Mouse (Mus musculus): ENCODE results near the gene Gm42906. TPM values are rescaled to one million over a fixed set of nuclear protein-coding genes. Genes with fewer than 3 reads are reported as not detected.

Gm42906 gene
- polyA plus RNA-seq, 1 experiment from 2014 or later: not detected

- peak overlapping the region; percentile 12; the same call in 1 of the 2 replicates for H3K4me3 ChIP-seq (ENCODE audit: low read length)
- peaks cover 4% of the 10 kb centered on the region for H3K4me1 ChIP-seq (ENCODE audit: control insufficient read depth, insufficient read depth, low read length)
- no peak overlapping the region for H3K27ac ChIP-seq (ENCODE audit: low read length)
- H3K4me2 ChIP-seq (ENCODE audit: low read depth, low read length): peak overlapping the region; percentile 28; the same call in 1 of the 2 replicates
- H3K36me3 ChIP-seq (ENCODE audit: control insufficient read depth, insufficient read depth): no peaks in the 10 kb centered on the region
- H3K27me3 ChIP-seq (ENCODE audit: control insufficient read depth, insufficient read depth, low read length): no peaks in the 10 kb centered on the region
- 51% methylated on average over 6 of the region's 6 CpGs for WGBS
- H3K9me3 ChIP-seq (replicated peaks; ENCODE audit: control insufficient read depth, low read length): no peaks in the 10 kb centered on the region
- no peak overlapping the region for H3K9ac ChIP-seq (ENCODE audit: low read length)
- ATAC-seq (replicated peaks; ENCODE audit: extremely low read depth, insufficient read depth, low FRiP score): no peak
Measured at GRCm38 (mm10) chr5:151125985-151126607, 301.9 kb downstream of the Gm42906 start.

- H3K27me3 ChIP-seq (ENCODE audit: control insufficient read depth, insufficient read depth, low read length): no peaks in the 10 kb centered on the region
- H3K9ac ChIP-seq (ENCODE audit: low read length): no peak overlapping the region
- WGBS: 59% methylated on average over 2 of the region's 2 CpGs
- peak; percentile 45; the same call in 1 of the 2 replicates for ATAC-seq (replicated peaks; ENCODE audit: extremely low read depth, insufficient read depth, low FRiP score)
- H3K27ac ChIP-seq (ENCODE audit: low read length): no peak overlapping the region
- no peaks in the 10 kb centered on the region for H3K36me3 ChIP-seq (ENCODE audit: control insufficient read depth, insufficient read depth)
- H3K4me2 ChIP-seq (ENCODE audit: low read depth, low read length): no peak overlapping the region
- H3K4me1 ChIP-seq (ENCODE audit: control insufficient read depth, insufficient read depth, low read length): no peaks in the 10 kb centered on the region
- no peak overlapping the region for H3K4me3 ChIP-seq (ENCODE audit: low read length)
- H3K9me3 ChIP-seq (replicated peaks; ENCODE audit: control insufficient read depth, low read length): no peaks in the 10 kb centered on the region
Measured at GRCm38 (mm10) chr5:151117846-151118245, 310.1 kb downstream of the Gm42906 start.

GRCm38 (mm10) chr5:151116192-151116887 lies 311.6 kb downstream of the Gm42906 start:
- Histone ChIP-seq H3K4me2 (ENCODE audit: low read depth, low read length) (no peak overlapping the region), H3K9ac (ENCODE audit: low read length) (no peak overlapping the region), H3K27ac (ENCODE audit: low read length) (no peak overlapping the region), H3K27me3 (ENCODE audit: control insufficient read depth, insufficient read depth, low read length) (no peaks in the 10 kb centered on the region), H3K4me3 (ENCODE audit: low read length) (no peak overlapping the region), H3K4me1 (ENCODE audit: control insufficient read depth, insufficient read depth, low read length) (no peaks in the 10 kb centered on the region), H3K9me3 (replicated peaks; ENCODE audit: control insufficient read depth, low read length) (no peaks in the 10 kb centered on the region), H3K36me3 (ENCODE audit: control insufficient read depth, insufficient read depth) (no peaks in the 10 kb centered on the region)
- no peak for ATAC-seq (replicated peaks; ENCODE audit: extremely low read depth, insufficient read depth, low FRiP score)
- WGBS: 74% methylated on average over 5 of the region's 5 CpGs

GRCm38 (mm10) chr5:151112743-151113142 lies 315.2 kb downstream of the Gm42906 start:
- no peak overlapping the region for H3K27ac ChIP-seq (ENCODE audit: low read length)
- WGBS: 78% methylated on average over 9 of the region's 9 CpGs
- H3K9ac ChIP-seq (ENCODE audit: low read length): no peak overlapping the region
- no peaks in the 10 kb centered on the region for H3K4me1 ChIP-seq (ENCODE audit: control insufficient read depth, insufficient read depth, low read length)
- no peaks in the 10 kb centered on the region for H3K27me3 ChIP-seq (ENCODE audit: control insufficient read depth, insufficient read depth, low read length)
- H3K36me3 ChIP-seq (ENCODE audit: control insufficient read depth, insufficient read depth): no peaks in the 10 kb centered on the region
- no peaks in the 10 kb centered on the region for H3K9me3 ChIP-seq (replicated peaks; ENCODE audit: control insufficient read depth, low read length)
- no peak for ATAC-seq (replicated peaks; ENCODE audit: extremely low read depth, insufficient read depth, low FRiP score)
- no peak overlapping the region for H3K4me3 ChIP-seq (ENCODE audit: low read length)
- H3K4me2 ChIP-seq (ENCODE audit: low read depth, low read length): no peak overlapping the region

- Histone ChIP-seq H3K27me3 (ENCODE audit: control insufficient read depth, insufficient read depth, low read length) (no peaks in the 10 kb centered on the region), H3K27ac (ENCODE audit: low read length) (no peak overlapping the region), H3K36me3 (ENCODE audit: control insufficient read depth, insufficient read depth) (no peaks in the 10 kb centered on the region), H3K4me2 (ENCODE audit: low read depth, low read length) (no peak overlapping the region), H3K4me3 (ENCODE audit: low read length) (no peak overlapping the region), H3K4me1 (ENCODE audit: control insufficient read depth, insufficient read depth, low read length) (no peaks in the 10 kb centered on the region), H3K9me3 (replicated peaks; ENCODE audit: control insufficient read depth, low read length) (no peaks in the 10 kb centered on the region), H3K9ac (ENCODE audit: low read length) (no peak overlapping the region)
- ATAC-seq (replicated peaks; ENCODE audit: extremely low read depth, insufficient read depth, low FRiP score): no peak
- WGBS: 80% methylated on average over 7 of the region's 7 CpGs
Measured at GRCm38 (mm10) chr5:151111080-151111871, 316.7 kb downstream of the Gm42906 start.

- Histone ChIP-seq H3K27ac (ENCODE audit: low read length) (0 out of 2 replicates have a peak overlapping the region, but pooled peaks have one; percentile 3), H3K9me3 (replicated peaks; ENCODE audit: control insufficient read depth, low read length) (no peaks in the 10 kb centered on the region), H3K4me2 (ENCODE audit: low read depth, low read length) (no peak overlapping the region), H3K36me3 (ENCODE audit: control insufficient read depth, insufficient read depth) (no peaks in the 10 kb centered on the region), H3K4me1 (ENCODE audit: control insufficient read depth, insufficient read depth, low read length) (no peaks in the 10 kb centered on the region), H3K27me3 (ENCODE audit: control insufficient read depth, insufficient read depth, low read length) (no peaks in the 10 kb centered on the region), H3K9ac (ENCODE audit: low read length) (no peak overlapping the region), H3K4me3 (ENCODE audit: low read length) (no peak overlapping the region)
- ATAC-seq (replicated peaks; ENCODE audit: extremely low read depth, insufficient read depth, low FRiP score): no peak
- WGBS: 60% methylated on average over 6 of the region's 6 CpGs
Measured at GRCm38 (mm10) chr5:151110461-151110908, 317.5 kb downstream of the Gm42906 start.

GRCm38 (mm10) chr5:151109822-151110221 lies 318.1 kb downstream of the Gm42906 start:
- no peaks in the 10 kb centered on the region for H3K9me3 ChIP-seq (replicated peaks; ENCODE audit: control insufficient read depth, low read length)
- no peaks in the 10 kb centered on the region for H3K36me3 ChIP-seq (ENCODE audit: control insufficient read depth, insufficient read depth)
- 64% methylated on average over 2 of the region's 2 CpGs for WGBS
- ATAC-seq (replicated peaks; ENCODE audit: extremely low read depth, insufficient read depth, low FRiP score): no peak
- no peak overlapping the region for H3K4me3 ChIP-seq (ENCODE audit: low read length)
- no peak overlapping the region for H3K4me2 ChIP-seq (ENCODE audit: low read depth, low read length)
- H3K27ac ChIP-seq (ENCODE audit: low read length): no peak overlapping the region
- H3K9ac ChIP-seq (ENCODE audit: low read length): no peak overlapping the region
- 0 out of 2 replicates have a peak, but pooled peaks cover 3% of the 10 kb centered on the region for H3K4me1 ChIP-seq (ENCODE audit: control insufficient read depth, insufficient read depth, low read length)
- no peaks in the 10 kb centered on the region for H3K27me3 ChIP-seq (ENCODE audit: control insufficient read depth, insufficient read depth, low read length)

GRCm38 (mm10) chr5:151108955-151109354 lies 319.0 kb downstream of the Gm42906 start:
- no peaks in the 10 kb centered on the region for H3K9me3 ChIP-seq (replicated peaks; ENCODE audit: control insufficient read depth, low read length)
- 73% methylated on average over 7 of the region's 7 CpGs for WGBS
- H3K27me3 ChIP-seq (ENCODE audit: control insufficient read depth, insufficient read depth, low read length): no peaks in the 10 kb centered on the region
- H3K4me2 ChIP-seq (ENCODE audit: low read depth, low read length): peak overlapping the region; percentile 31
- 0 out of 2 replicates have a peak, but pooled peaks cover 6% of the 10 kb centered on the region for H3K4me1 ChIP-seq (ENCODE audit: control insufficient read depth, insufficient read depth, low read length)
- no peak overlapping the region for H3K9ac ChIP-seq (ENCODE audit: low read length)
- ATAC-seq (replicated peaks; ENCODE audit: extremely low read depth, insufficient read depth, low FRiP score): no peak
- peak overlapping the region; percentile 46; the same call in 1 of the 2 replicates for H3K27ac ChIP-seq (ENCODE audit: low read length)
- no peaks in the 10 kb centered on the region for H3K36me3 ChIP-seq (ENCODE audit: control insufficient read depth, insufficient read depth)
- H3K4me3 ChIP-seq (ENCODE audit: low read length): no peak overlapping the region; the same call in 1 of the 2 replicates
